Mouse (Mus musculus) erythroblast, embryonic 14.5 days (primary cell): ENCODE results near the gene Ablim2.

Experiments
- GATA1 ChIP-seq: IDR thresholded peaks from 2 replicates; pipeline ENCODE4 v1.6.1; 2012; ENCODE audit warnings: low read length, inconsistent platforms, mixed read lengths
- TAL1 ChIP-seq: IDR thresholded peaks from 3 replicates; pipeline ENCODE4 v1.6.1; 2012; ENCODE audit warnings: low read length, inconsistent platforms, mixed read lengths

DNA sequence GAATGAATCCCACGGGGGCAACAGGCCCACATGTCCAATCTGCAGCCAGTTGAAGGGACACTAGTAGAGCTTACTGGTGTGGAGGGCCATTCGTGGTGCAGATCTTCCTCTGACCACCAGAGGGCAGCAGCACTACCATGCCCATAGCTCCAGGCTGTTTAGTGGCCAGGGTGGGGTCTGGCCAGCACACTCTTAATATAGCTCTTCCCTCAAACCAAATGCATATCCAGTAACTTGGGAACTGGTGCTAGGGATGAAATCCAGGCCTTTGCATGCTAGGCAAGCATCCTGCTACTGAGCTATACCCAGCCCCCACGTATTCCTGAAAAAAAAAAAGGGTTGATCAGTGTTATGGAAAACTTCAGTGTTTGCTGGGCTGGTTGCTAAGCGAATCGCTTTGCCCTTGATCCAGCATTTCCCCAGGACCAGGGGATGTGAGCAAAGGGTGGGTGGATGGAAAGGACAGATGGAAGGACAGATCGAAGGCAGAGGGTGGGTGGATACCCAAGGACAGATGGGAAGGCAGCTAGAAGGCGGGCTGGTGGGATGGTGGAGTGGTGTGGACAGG, 37.9 kb downstream of the Ablim2 start:
- TF ChIP-seq TAL1 (no peak), GATA1 (no peak)
